Mouse (Mus musculus): Measurements from ENCODE around the gene Mrps27. TPM values are rescaled to one million over a fixed set of nuclear protein-coding genes. Genes with fewer than 3 reads are reported as not detected.

Mrps27 gene
- polyA plus RNA-seq, 1 experiment from 2014 or later: 25.9 TPM

DNA sequence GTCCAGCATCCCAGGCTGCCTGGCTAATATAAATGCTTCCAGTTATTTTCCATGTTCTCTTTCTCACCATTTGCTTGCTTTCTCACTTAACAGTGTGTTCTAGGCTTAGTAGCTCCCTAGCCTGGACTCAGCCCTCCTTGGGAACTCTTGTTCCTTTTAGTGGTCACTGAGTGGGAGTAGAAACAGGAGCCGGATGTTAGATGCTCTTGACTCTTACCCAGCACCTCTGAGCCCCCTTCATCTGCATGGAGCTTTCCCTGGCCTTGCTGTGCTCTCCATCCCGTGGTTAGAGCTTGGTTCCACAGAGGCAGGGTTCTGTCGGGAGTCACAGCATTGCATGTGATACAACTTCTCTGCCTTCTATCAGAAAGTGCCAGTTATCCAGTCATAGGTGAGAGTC, 7.0 kb downstream of the Mrps27 start:
- Histone ChIP-seq H3K27ac (replicated peaks) (no peak overlapping the region), H3K9ac (no peak overlapping the region), H3K4me2 (no peak overlapping the region), H3K36me3 (replicated peaks) (peaks cover 21% of the 10 kb centered on the region; the same call in 1 of the 2 replicates), H3K4me3 (replicated peaks) (no peak overlapping the region), H3K27me3 (no peaks in the 10 kb centered on the region), H3K4me1 (replicated peaks) (peaks cover 12% of the 10 kb centered on the region), H3K9me3 (replicated peaks) (no peaks in the 10 kb centered on the region)
- WGBS (ENCODE audit: insufficient replicate concordance): 65% methylated on average over 3 of the region's 3 CpGs
- ATAC-seq (ENCODE audit: insufficient read depth): no peak

DNA sequence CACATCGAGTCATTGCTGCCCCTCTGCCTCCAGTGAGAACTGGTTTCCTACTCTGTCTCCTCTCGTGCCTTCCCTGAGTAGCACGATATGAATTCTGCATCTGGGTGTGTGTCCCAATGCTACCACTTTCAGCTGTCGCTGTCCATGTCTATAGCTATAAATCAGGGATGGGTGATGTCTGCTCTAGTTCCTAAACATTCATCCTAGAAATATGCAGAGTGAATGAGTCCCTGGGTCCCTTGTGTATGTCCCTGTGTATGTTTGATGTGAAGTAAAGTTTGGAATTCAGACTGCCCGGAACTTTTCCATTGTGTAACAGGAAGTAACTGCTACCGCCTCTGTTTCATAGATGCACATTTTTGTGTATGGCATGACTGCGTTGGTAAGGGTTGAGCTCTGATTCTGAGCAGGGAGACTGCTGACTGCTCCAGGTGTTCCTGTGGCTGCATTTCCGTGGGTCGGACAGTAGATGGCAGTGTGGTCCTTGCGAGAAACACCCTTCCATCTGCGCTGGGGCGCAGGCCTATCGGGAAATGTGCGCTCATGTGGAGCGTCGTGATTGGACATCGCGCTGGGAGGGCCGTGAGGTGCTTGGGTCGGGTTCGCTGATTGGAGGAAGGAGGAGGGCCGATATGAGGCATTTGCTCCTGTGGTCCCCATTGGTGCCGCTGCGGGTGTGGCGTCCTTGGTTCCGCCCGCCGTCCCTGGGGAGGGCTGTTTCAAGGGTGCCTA, 8.3 kb downstream of the Mrps27 start:
- H3K27me3 ChIP-seq: no peaks in the 10 kb centered on the region
- 10% methylated on average over 28 of the region's 28 CpGs for WGBS (ENCODE audit: insufficient replicate concordance)
- no peaks in the 10 kb centered on the region for H3K9me3 ChIP-seq (replicated peaks)
- H3K4me3 ChIP-seq (replicated peaks): peak overlapping the region; percentile 46
- peaks cover 12% of the 10 kb centered on the region for H3K4me1 ChIP-seq (replicated peaks)
- peak; percentile 100 for ATAC-seq (ENCODE audit: insufficient read depth)
- peak overlapping the region; percentile 58 for H3K27ac ChIP-seq (replicated peaks)
- peaks cover 21% of the 10 kb centered on the region; the same call in 1 of the 2 replicates for H3K36me3 ChIP-seq (replicated peaks)
- H3K4me2 ChIP-seq: peak overlapping the region; percentile 70
- H3K9ac ChIP-seq: no peak overlapping the region

DNA sequence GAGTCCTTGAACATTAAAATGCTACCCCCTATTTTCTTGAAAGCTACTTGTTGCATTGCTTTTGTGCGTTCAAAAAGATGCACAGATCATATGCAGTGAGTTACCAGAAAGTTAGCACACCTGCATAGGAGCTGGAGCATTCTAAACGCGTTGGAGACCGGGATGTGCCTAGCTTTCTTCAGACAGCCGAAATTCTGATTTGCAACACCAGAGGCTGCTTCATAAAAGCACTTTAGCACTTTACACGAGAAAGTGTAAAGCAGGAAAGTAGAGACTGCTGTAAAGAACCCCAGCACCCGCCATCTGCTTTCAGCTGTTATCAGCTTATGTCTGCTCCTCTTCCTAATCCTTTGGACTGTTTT, 8.9 kb downstream of the Mrps27 start:
- H3K4me2 ChIP-seq: peak overlapping the region; percentile 70
- H3K4me1 ChIP-seq (replicated peaks): peaks cover 12% of the 10 kb centered on the region
- peaks cover 18% of the 10 kb centered on the region; the same call in 1 of the 2 replicates for H3K36me3 ChIP-seq (replicated peaks)
- peak overlapping the region; percentile 46 for H3K4me3 ChIP-seq (replicated peaks)
- ATAC-seq (ENCODE audit: insufficient read depth): no peak
- H3K27ac ChIP-seq (replicated peaks): peak overlapping the region; percentile 58
- H3K9ac ChIP-seq: peak overlapping the region; percentile 12; the same call in 1 of the 2 replicates
- no peaks in the 10 kb centered on the region for H3K27me3 ChIP-seq
- WGBS (ENCODE audit: insufficient replicate concordance): 17% methylated on average over 7 of the region's 7 CpGs
- no peaks in the 10 kb centered on the region for H3K9me3 ChIP-seq (replicated peaks)

DNA sequence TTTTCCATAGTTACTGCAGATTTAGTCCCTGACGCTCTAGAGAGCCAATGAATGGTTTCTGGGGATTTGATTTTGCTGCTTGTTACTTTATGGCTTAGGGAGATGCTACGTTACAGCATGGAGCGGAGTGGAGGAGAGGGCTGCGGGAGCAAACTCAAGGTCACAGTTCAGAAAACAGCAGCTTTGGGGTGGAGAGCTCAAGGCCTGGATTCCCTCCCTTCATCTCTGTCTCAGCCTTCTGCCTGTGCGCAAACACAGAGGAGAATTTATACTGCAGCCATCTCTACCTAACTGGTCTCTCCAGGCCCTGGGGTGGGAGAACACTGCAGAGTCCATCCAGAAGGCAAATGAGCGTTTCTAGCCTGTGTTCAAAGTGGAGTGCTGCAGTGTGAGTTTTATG, 10.5 kb downstream of the Mrps27 start:
- Histone ChIP-seq H3K27me3 (no peaks in the 10 kb centered on the region), H3K4me1 (replicated peaks) (peaks cover 12% of the 10 kb centered on the region), H3K27ac (replicated peaks) (no peak overlapping the region), H3K4me3 (replicated peaks) (no peak overlapping the region), H3K36me3 (replicated peaks) (peaks cover 20% of the 10 kb centered on the region; the same call in 1 of the 2 replicates), H3K9me3 (replicated peaks) (no peaks in the 10 kb centered on the region), H3K4me2 (no peak overlapping the region), H3K9ac (no peak overlapping the region)
- WGBS (ENCODE audit: insufficient replicate concordance): 76% methylated on average over 6 of the region's 6 CpGs
- no peak for ATAC-seq (ENCODE audit: insufficient read depth)

DNA sequence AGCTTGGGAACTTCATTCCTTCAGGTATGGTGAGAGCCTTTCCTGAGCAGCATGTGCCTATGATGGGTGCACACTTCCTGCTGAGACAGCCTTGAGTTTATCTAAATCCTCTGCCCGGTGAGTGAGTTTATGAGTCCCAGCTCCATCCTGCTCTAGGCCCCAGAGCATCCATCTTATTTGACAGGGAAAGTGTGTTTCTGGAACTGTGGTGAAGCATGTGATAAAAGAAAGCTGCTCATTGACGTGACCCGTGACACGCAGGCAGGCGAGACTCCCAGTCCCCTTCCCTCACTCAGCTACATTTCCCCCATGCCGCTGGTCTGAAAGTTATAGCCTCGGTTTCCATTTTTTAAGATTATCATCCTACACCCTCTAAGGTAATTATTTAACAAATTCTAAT, 11.3 kb downstream of the Mrps27 start:
- H3K27me3 ChIP-seq: no peaks in the 10 kb centered on the region
- H3K36me3 ChIP-seq (replicated peaks): peaks cover 16% of the 10 kb centered on the region; the same call in 1 of the 2 replicates
- no peak for ATAC-seq (ENCODE audit: insufficient read depth)
- H3K4me2 ChIP-seq: no peak overlapping the region
- H3K27ac ChIP-seq (replicated peaks): no peak overlapping the region
- no peak overlapping the region for H3K9ac ChIP-seq
- H3K9me3 ChIP-seq (replicated peaks): no peaks in the 10 kb centered on the region
- H3K4me1 ChIP-seq (replicated peaks): peaks cover 12% of the 10 kb centered on the region
- no peak overlapping the region for H3K4me3 ChIP-seq (replicated peaks)
- 75% methylated on average over 7 of the region's 7 CpGs for WGBS (ENCODE audit: insufficient replicate concordance)

DNA sequence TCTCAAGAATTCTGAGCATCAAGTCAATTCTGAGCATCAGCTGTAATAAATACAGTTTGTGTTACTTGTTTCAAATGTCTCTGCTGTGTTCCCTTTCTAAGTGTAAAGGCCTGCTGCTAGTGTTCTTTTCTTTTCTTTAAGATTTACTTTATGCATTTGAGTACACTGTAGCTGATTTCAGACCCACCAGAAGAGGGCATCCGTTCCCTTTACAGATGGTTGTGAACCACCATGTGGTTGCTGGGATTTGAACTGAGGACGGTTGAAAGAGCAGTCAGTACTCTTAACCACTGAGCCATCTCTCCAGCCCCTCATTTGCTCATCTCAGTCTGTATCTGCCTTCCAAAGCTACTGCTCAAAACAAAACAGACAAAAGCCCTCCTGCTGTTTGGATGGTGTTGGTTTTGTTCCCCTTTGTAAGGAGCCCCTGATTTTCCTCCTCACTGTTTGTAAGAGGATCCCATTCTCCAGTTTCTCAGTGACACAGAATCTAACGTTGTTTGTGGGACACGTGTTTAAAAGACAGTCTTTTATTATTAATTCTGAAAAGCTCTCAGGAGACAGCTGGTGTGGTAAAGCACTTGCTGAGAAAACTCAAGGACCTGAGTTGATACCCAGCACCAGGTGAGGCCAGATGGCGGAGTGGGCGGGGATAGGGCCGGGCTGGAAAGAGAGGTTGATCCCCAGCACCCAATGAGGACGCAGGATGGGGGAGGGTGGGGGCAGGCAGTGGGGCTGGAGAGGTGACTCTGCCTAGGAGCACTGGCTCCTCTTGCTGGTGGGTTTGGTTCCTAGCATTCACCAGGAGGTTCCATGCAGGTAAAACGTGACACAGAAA, 12.1 kb downstream of the Mrps27 start:
- Histone ChIP-seq H3K9ac (no peak overlapping the region), H3K4me3 (replicated peaks) (no peak overlapping the region), H3K27me3 (no peaks in the 10 kb centered on the region), H3K4me2 (no peak overlapping the region), H3K36me3 (replicated peaks) (peaks cover 11% of the 10 kb centered on the region; the same call in 1 of the 2 replicates), H3K9me3 (replicated peaks) (no peaks in the 10 kb centered on the region), H3K4me1 (replicated peaks) (peaks cover 12% of the 10 kb centered on the region), H3K27ac (replicated peaks) (no peak overlapping the region)
- ATAC-seq (ENCODE audit: insufficient read depth): no peak
- WGBS (ENCODE audit: insufficient replicate concordance): 53% methylated on average over 9 of the region's 9 CpGs

DNA sequence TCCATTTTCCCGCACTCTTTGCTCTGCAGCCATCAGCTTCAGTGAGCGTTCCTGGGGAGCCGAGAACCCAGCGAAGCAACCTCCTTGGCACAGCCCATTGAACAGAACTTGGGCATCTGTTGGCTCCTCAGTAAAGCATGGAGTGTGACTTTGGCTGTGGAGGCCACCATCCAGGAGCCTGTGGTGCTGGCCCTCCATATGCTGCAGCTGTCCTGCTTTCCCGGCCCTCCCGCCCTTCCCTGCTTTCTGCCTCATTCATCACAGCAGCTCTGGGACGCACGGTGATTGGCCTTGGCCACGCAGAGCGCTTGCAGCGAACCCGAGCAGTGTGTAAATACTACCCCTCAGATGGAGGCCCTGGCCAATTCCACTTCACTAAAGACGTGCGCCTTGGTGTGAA, 14.3 kb downstream of the Mrps27 start:
- Histone ChIP-seq H3K4me3 (replicated peaks) (no peak overlapping the region), H3K4me1 (replicated peaks) (peaks cover under 1% of the 10 kb centered on the region), H3K27me3 (no peaks in the 10 kb centered on the region), H3K9ac (no peak overlapping the region), H3K9me3 (replicated peaks) (no peaks in the 10 kb centered on the region), H3K27ac (replicated peaks) (no peak overlapping the region), H3K4me2 (no peak overlapping the region), H3K36me3 (replicated peaks) (peaks cover 23% of the 10 kb centered on the region)
- ATAC-seq (ENCODE audit: insufficient read depth): no peak
- whole genome bisulfite sequencing (ENCODE audit: insufficient replicate concordance): 87% methylated on average over 14 of the region's 14 CpGs

DNA sequence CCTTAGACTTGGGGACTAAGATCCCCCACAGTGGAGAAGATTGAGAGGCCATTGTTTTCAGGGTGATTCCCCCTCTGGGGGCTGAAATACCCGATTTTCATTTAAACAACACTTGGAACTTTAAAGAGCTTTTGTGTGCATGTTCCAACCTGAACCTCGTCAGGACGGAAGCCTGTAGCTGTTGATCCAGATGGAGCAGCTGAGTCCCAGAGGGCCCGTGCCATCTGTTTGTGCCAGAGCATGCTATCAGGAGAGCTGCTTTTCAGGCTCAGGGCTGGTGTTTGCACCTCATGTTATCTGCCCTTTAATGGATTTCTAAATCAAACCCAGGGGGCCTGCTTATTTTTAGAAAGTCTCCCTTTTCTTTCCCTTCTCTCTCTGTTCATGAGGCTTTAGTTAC, 19.3 kb downstream of the Mrps27 start:
- Histone ChIP-seq H3K36me3 (replicated peaks) (peaks cover 33% of the 10 kb centered on the region), H3K9ac (no peak overlapping the region), H3K27me3 (no peaks in the 10 kb centered on the region), H3K27ac (replicated peaks) (no peak overlapping the region), H3K4me3 (replicated peaks) (no peak overlapping the region), H3K4me1 (replicated peaks) (no peaks in the 10 kb centered on the region), H3K9me3 (replicated peaks) (no peaks in the 10 kb centered on the region), H3K4me2 (no peak overlapping the region)
- no peak for ATAC-seq (ENCODE audit: insufficient read depth)
- WGBS (ENCODE audit: insufficient replicate concordance): 70% methylated on average over 4 of the region's 4 CpGs

DNA sequence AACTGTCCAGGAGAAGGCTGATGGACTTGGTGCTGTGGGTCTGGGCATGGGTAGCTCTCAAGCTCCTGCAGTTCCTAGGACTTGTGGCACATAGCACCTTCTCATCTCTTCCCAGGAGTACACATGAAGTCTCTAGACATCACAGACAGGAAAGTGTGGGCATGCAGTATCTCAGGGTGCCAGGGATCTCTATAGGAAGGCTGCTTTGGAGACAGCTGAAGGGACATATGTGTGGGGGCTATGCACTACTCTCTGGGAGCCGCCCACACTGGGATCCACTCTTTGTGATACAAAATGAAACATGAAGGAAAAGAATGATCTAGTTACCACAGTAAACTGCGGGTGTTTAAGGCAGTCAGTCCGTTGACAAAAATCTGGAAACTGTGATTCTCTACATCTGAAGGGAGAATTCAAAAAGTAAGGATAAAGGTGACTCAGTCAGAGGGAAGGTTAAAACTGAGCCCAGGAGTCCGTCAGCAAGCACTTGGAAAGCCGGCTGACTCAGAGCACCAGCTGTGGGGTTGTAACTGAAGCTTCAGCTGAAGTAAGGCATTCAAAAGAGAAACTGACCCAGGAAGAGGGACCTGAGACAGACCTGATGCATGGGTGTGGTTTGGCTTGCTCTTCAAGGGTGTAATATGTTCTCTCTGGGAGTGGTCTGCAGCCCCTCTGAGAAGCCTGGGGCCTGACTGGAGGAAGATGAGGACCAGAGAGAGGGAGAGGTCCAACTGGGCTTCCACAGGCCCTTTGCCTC, 22.0 kb downstream of the Mrps27 start:
- Histone ChIP-seq H3K36me3 (replicated peaks) (peaks cover 29% of the 10 kb centered on the region), H3K4me2 (no peak overlapping the region), H3K27ac (replicated peaks) (no peak overlapping the region), H3K9me3 (replicated peaks) (no peaks in the 10 kb centered on the region), H3K9ac (no peak overlapping the region), H3K27me3 (no peaks in the 10 kb centered on the region), H3K4me3 (replicated peaks) (no peak overlapping the region), H3K4me1 (replicated peaks) (no peaks in the 10 kb centered on the region)
- no peak for ATAC-seq (ENCODE audit: insufficient read depth)
- WGBS (ENCODE audit: insufficient replicate concordance): 70% methylated on average over 5 of the region's 5 CpGs

DNA sequence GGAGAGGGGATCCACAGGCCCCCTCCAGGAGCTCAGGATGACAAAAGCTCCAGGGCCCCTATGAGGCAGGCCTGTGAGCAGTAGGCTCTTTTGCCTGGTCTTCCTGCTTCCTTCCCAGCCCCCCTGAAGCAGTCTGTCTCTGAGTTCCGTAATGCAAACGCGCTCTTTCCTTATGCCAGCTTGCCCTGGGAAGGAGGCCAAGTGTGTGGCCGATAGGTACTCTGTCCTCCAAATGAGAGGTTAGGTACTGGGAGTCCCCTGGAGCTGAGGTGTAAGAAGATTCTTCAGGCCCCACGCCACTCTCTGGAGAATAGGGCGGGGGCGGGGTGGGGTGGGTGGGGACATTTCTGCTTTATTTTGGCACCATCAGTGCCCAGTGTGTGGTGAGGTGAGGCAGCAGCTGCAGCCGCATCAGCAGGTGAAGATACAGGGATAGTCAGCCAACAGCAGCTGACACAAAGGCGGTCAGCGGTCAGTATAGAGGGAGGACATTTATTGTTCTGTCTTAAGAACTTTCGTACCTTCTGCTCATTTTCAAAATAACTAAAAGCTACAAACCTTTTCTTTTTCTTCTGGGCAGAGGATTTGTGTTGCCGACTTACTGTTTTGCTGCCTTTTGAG, 23.1 kb downstream of the Mrps27 start:
- Histone ChIP-seq H3K36me3 (replicated peaks) (peaks cover 24% of the 10 kb centered on the region), H3K4me2 (no peak overlapping the region), H3K9me3 (replicated peaks) (no peaks in the 10 kb centered on the region), H3K27ac (replicated peaks) (no peak overlapping the region), H3K9ac (no peak overlapping the region), H3K27me3 (no peaks in the 10 kb centered on the region), H3K4me3 (replicated peaks) (no peak overlapping the region), H3K4me1 (replicated peaks) (no peaks in the 10 kb centered on the region)
- WGBS (ENCODE audit: insufficient replicate concordance): 85% methylated on average over 12 of the region's 12 CpGs
- no peak for ATAC-seq (ENCODE audit: insufficient read depth)
